Mouse (Mus musculus) hindbrain, embryonic 16.5 days (tissue): ENCODE measurements around the gene Dnal4. TPM values are rescaled to one million over a fixed set of nuclear protein-coding genes. Genes with fewer than 3 reads are reported as not detected.
A peak's percentile ranks its signal among the peaks of the same experiment; 100 is the strongest.

Source experiments
- ATAC-seq: fragments of 200-750 bp; cut with Nextera tagmentation; 2 replicates; pipeline ENCODE4 v1.8.0; 2017; ENCODE audit warnings: moderate TSS enrichment, moderate library complexity
- H3K27ac ChIP-seq: fragments of 300-500 bp; sonication (generic); 2 replicates; pipeline ENCODE4 v1.5.1; 2014; ENCODE audit warnings: low read depth, mild to moderate bottlenecking, control low read depth, low read length, moderate library complexity
- H3K27me3 ChIP-seq: fragments of 300-500 bp; sonication (generic); replicated peaks from 2 replicates; pipeline ENCODE4 v1.6.1; 2014; ENCODE audit warnings: low read length; ENCODE audit not compliant: control insufficient read depth, insufficient read depth
- H3K36me3 ChIP-seq: fragments of 300-500 bp; sonication (generic); 2 replicates; pipeline ENCODE4 v1.6.1; 2014; ENCODE audit warnings: mild to moderate bottlenecking, low read length, moderate library complexity, mixed read lengths; ENCODE audit not compliant: control insufficient read depth, insufficient read depth
- H3K4me1 ChIP-seq: fragments of 300-500 bp; sonication (generic); 2 replicates; pipeline ENCODE4 v1.6.1; 2014; ENCODE audit warnings: low read depth, low read length; ENCODE audit not compliant: control insufficient read depth, insufficient read depth
- H3K4me2 ChIP-seq: fragments of 300-500 bp; sonication (generic); 2 replicates; pipeline ENCODE4 v1.6.1; 2014; ENCODE audit warnings: mild to moderate bottlenecking, low read length, control low read depth, moderate library complexity
- H3K4me3 ChIP-seq: fragments of 300-500 bp; sonication (generic); 2 replicates; pipeline ENCODE4 v1.5.1; 2014; ENCODE audit warnings: mild to moderate bottlenecking, low read length, control low read depth, moderate library complexity
- H3K9ac ChIP-seq: fragments of 300-500 bp; sonication (generic); 2 replicates; pipeline ENCODE4 v1.6.1; 2014; ENCODE audit warnings: low read depth, mild to moderate bottlenecking, control low read depth, low read length, moderate library complexity
- H3K9me3 ChIP-seq: fragments of 300-500 bp; sonication (generic); 2 replicates; pipeline ENCODE4 v1.6.1; 2014; ENCODE audit warnings: mild to moderate bottlenecking, low read length, moderate library complexity; ENCODE audit not compliant: control insufficient read depth
- WGBS: fragments of 180-500 bp; shearing (Covaris S2); extraction: QIAGEN DNeasy Blood & Tissue Kit; methylation state at CpG from one replicate; pipeline ENCODE4 v1.1.7; 2014; 5-methylcytosine and 5-hydroxymethylcytosine counted together
- polyA plus RNA-seq: library from polyadenylated mRNA; unstranded; fragments of >200 nt; fragmentation: Nextera tagmentation; extraction: Ambion mirVana; gene quantifications from 2 replicates; pipeline ENCODE4 v1.2.1, GENCODE M21; 2015

Gene Dnal4
- polyA plus RNA-seq = 61.8 and 64.9 TPM in 2 replicates

- Histone ChIP-seq H3K27ac (no peak within 1 kb of the TSS), H3K9ac (no peak within 1 kb of the TSS), H3K4me1 (peaks cover 9% of the 10 kb centered on the region), H3K9me3 (no peaks in the 10 kb centered on the region), H3K27me3 (no peaks in the 10 kb centered on the region), H3K4me3 (no peak within 1 kb of the TSS), H3K4me2 (no peak within 1 kb of the TSS), H3K36me3 (no peaks in the 10 kb centered on the region)
- ATAC-seq = no peak
These were observed at the start of gene Dnal4 for GRCm38 (mm10) chr15:79777749-79778148. Gene Dnal4, minus strand, starts transcription at chr15:79777849.

- Histone ChIP-seq H3K4me1 (peaks cover 60% of the 10 kb centered on the region), H3K27ac (no peak overlapping the region), H3K36me3 (peaks cover 9% of the 10 kb centered on the region), H3K9ac (peak overlapping the region; percentile 48), H3K4me2 (no peak overlapping the region), H3K4me3 (no peak overlapping the region), H3K9me3 (no peaks in the 10 kb centered on the region), H3K27me3 (no peaks in the 10 kb centered on the region)
- no peak for ATAC-seq
- WGBS = 83% methylated on average over 14 of the region's 14 CpGs
These were observed 49.6 kb upstream of the Dnal4 start for GRCm38 (mm10) chr15:79827061-79827777.

- Histone ChIP-seq H3K4me1 (peaks cover 53% of the 10 kb centered on the region), H3K27me3 (no peaks in the 10 kb centered on the region), H3K9ac (peak overlapping the region; percentile 33; the same call in 1 of the 2 replicates), H3K9me3 (no peaks in the 10 kb centered on the region), H3K4me3 (no peak overlapping the region), H3K4me2 (no peak overlapping the region), H3K27ac (peak overlapping the region; percentile 36; the same call in 1 of the 2 replicates), H3K36me3 (peaks cover 9% of the 10 kb centered on the region)
- WGBS = 88% methylated on average over 9 of the region's 9 CpGs
- no peak for ATAC-seq
These were observed 48.7 kb upstream of the Dnal4 start for GRCm38 (mm10) chr15:79826221-79826935.

- ATAC-seq = no peak
- 49% methylated on average over 14 of the region's 14 CpGs for WGBS
- Histone ChIP-seq H3K4me1 (peaks cover 46% of the 10 kb centered on the region), H3K4me3 (no peak overlapping the region), H3K27ac (no peak overlapping the region), H3K27me3 (no peaks in the 10 kb centered on the region), H3K4me2 (no peak overlapping the region), H3K36me3 (peaks cover 9% of the 10 kb centered on the region), H3K9me3 (no peaks in the 10 kb centered on the region), H3K9ac (peak overlapping the region; percentile 22; the same call in 1 of the 2 replicates)
These were observed 47.6 kb upstream of the Dnal4 start for GRCm38 (mm10) chr15:79825146-79825825.

GRCm38 (mm10) chr15:79823588-79824280 is 46.1 kb upstream of the Dnal4 start:
- Histone ChIP-seq H3K9ac (no peak overlapping the region), H3K9me3 (no peaks in the 10 kb centered on the region), H3K4me2 (no peak overlapping the region), H3K27ac (no peak overlapping the region), H3K27me3 (no peaks in the 10 kb centered on the region), H3K36me3 (peaks cover 9% of the 10 kb centered on the region), H3K4me1 (peaks cover 33% of the 10 kb centered on the region), H3K4me3 (no peak overlapping the region)
- WGBS = 63% methylated on average over 18 of the region's 19 CpGs
- no peak for ATAC-seq

- peaks cover 21% of the 10 kb centered on the region for H3K4me1 ChIP-seq
- 0 out of 2 replicates have a peak overlapping the region, but pooled peaks have one; percentile 17 for H3K27ac ChIP-seq
- 68% methylated on average over 13 of the region's 13 CpGs for WGBS
- no peaks in the 10 kb centered on the region for H3K27me3 ChIP-seq
- no peak overlapping the region for H3K9ac ChIP-seq
- no peak overlapping the region for H3K4me3 ChIP-seq
- H3K9me3 ChIP-seq = no peaks in the 10 kb centered on the region
- H3K36me3 ChIP-seq = peaks cover 8% of the 10 kb centered on the region
- ATAC-seq = no peak
- no peak overlapping the region for H3K4me2 ChIP-seq
These were observed 44.9 kb upstream of the Dnal4 start for GRCm38 (mm10) chr15:79822265-79823199.

- no peak for ATAC-seq
- no peak overlapping the region for H3K9ac ChIP-seq
- no peaks in the 10 kb centered on the region; the same call in 1 of the 2 replicates for H3K4me1 ChIP-seq
- H3K27me3 ChIP-seq = no peaks in the 10 kb centered on the region
- H3K27ac ChIP-seq = no peak overlapping the region
- H3K4me3 ChIP-seq = no peak overlapping the region
- H3K36me3 ChIP-seq = peaks cover 6% of the 10 kb centered on the region
- no peak overlapping the region for H3K4me2 ChIP-seq
- 89% methylated on average over 4 of the region's 4 CpGs for WGBS
- H3K9me3 ChIP-seq = no peaks in the 10 kb centered on the region
These were observed 40.7 kb upstream of the Dnal4 start for GRCm38 (mm10) chr15:79818325-79818724.

GRCm38 (mm10) chr15:79813666-79814258 is 36.1 kb upstream of the Dnal4 start:
- no peaks in the 10 kb centered on the region for H3K4me1 ChIP-seq
- no peak for ATAC-seq
- H3K4me2 ChIP-seq = no peak overlapping the region
- H3K27me3 ChIP-seq = peaks cover 1% of the 10 kb centered on the region; the same call in 1 of the 2 replicates
- H3K9ac ChIP-seq = no peak overlapping the region
- no peaks in the 10 kb centered on the region for H3K9me3 ChIP-seq
- H3K27ac ChIP-seq = no peak overlapping the region
- H3K36me3 ChIP-seq = no peaks in the 10 kb centered on the region
- H3K4me3 ChIP-seq = no peak overlapping the region
- 44% methylated on average over 8 of the region's 8 CpGs for WGBS
